Mouse (Mus musculus) kidney, adult 9 months (tissue): ENCODE measurements at regions not wholly inside any gene's neighbourhood (a gene's known extent, or its start where the extent isn't known, plus 50 kb on each side); places are given as distances from the start of the nearest gene placed in this dataset.
A peak's percentile ranks its signal among the peaks of the same experiment; 100 is the strongest.

Experiments
- DNase-seq: peaks from one replicate; pipeline ENCODE4 v3.0.0; 2022

- DNase-seq: no peak
These were observed 52.0 kb upstream of the C030005K15Rik start for GRCm38 (mm10) chr10:97778531-97778930.

GRCm38 (mm10) chr10:97779335-97779734 is 52.8 kb upstream of the C030005K15Rik start:
- DNase-seq: no peak

GRCm38 (mm10) chr10:97793804-97794203 is 67.2 kb upstream of the C030005K15Rik start:
- DNase-seq: no peak

- no peak for DNase-seq
These were observed 75.1 kb upstream of the C030005K15Rik start for GRCm38 (mm10) chr10:97801448-97802265.

- DNase-seq: no peak
These were observed 81.4 kb upstream of the C030005K15Rik start for GRCm38 (mm10) chr10:97807947-97808346.

- DNase-seq: no peak
These were observed 116.0 kb upstream of the C030005K15Rik start for GRCm38 (mm10) chr10:97842574-97842973.

- no peak for DNase-seq
These were observed 124.9 kb upstream of the C030005K15Rik start for GRCm38 (mm10) chr10:97851487-97851886.

GRCm38 (mm10) chr10:97877088-97877487 is 150.5 kb upstream of the C030005K15Rik start:
- no peak for DNase-seq

GRCm38 (mm10) chr10:97886049-97886448 is 159.5 kb upstream of the C030005K15Rik start:
- no peak for DNase-seq

- DNase-seq: no peak
These were observed 179.2 kb upstream of the C030005K15Rik start for GRCm38 (mm10) chr10:97905793-97906192.

GRCm38 (mm10) chr10:97925568-97925967 is 199.0 kb upstream of the C030005K15Rik start:
- DNase-seq: peak; percentile 12

- DNase-seq: no peak
These were observed 213.8 kb upstream of the C030005K15Rik start for GRCm38 (mm10) chr10:97940345-97940744.

GRCm38 (mm10) chr10:97965881-97966280 is 239.3 kb upstream of the C030005K15Rik start:
- DNase-seq: no peak

GRCm38 (mm10) chr10:97966931-97967330 is 240.4 kb upstream of the C030005K15Rik start:
- no peak for DNase-seq

- DNase-seq: no peak
These were observed 280.5 kb upstream of the C030005K15Rik start for GRCm38 (mm10) chr10:98007037-98007436.

- no peak for DNase-seq
These were observed 281.8 kb upstream of the C030005K15Rik start for GRCm38 (mm10) chr10:98008355-98008754.

GRCm38 (mm10) chr10:98012916-98013315 is 286.4 kb upstream of the C030005K15Rik start:
- DNase-seq: no peak

GRCm38 (mm10) chr10:98014985-98015902 is 288.7 kb upstream of the C030005K15Rik start:
- DNase-seq: peak; percentile 33

- no peak for DNase-seq
These were observed 290.2 kb upstream of the C030005K15Rik start for GRCm38 (mm10) chr10:98016596-98017304.

GRCm38 (mm10) chr10:98029124-98029523 is 302.6 kb upstream of the C030005K15Rik start:
- DNase-seq: no peak

- no peak for DNase-seq
These were observed 303.1 kb upstream of the C030005K15Rik start for GRCm38 (mm10) chr10:98029621-98030020.

GRCm38 (mm10) chr10:98032661-98033060 is 306.1 kb upstream of the C030005K15Rik start:
- DNase-seq: no peak

GRCm38 (mm10) chr10:98041766-98042165 is 315.2 kb upstream of the C030005K15Rik start:
- DNase-seq: no peak
